Mouse (Mus musculus): ENCODE results near the gene Lrrc38. TPM values are rescaled to one million over a fixed set of nuclear protein-coding genes. Genes with fewer than 3 reads are reported as not detected.

The Lrrc38 gene
- polyA plus RNA-seq, 1 experiment from 2014 or later = 0.16 TPM

GRCm38 (mm10) chr4:143380716-143381004 lies 31.1 kb downstream of the Lrrc38 start:
- Histone ChIP-seq H3K27ac (ENCODE audit: low read length) (no peak overlapping the region), H3K4me1 (replicated peaks; ENCODE audit: control insufficient read depth, insufficient read depth, low read length) (no peaks in the 10 kb centered on the region), H3K27me3 (ENCODE audit: control insufficient read depth, insufficient read depth, low read depth, low read length) (no peaks in the 10 kb centered on the region), H3K9ac (ENCODE audit: low read length) (no peak overlapping the region), H3K9me3 (ENCODE audit: control insufficient read depth, low read length) (no peaks in the 10 kb centered on the region), H3K36me3 (ENCODE audit: control insufficient read depth, insufficient read depth, low read length) (no peaks in the 10 kb centered on the region), H3K4me2 (ENCODE audit: low read depth, low read length) (no peak overlapping the region), H3K4me3 (ENCODE audit: low read length) (no peak overlapping the region)
- WGBS = 2% methylated on average over 5 of the region's 5 CpGs
- no peak for ATAC-seq (ENCODE audit: low read depth)

GRCm38 (mm10) chr4:143382163-143382562 lies 32.6 kb downstream of the Lrrc38 start:
- H3K4me1 ChIP-seq (replicated peaks; ENCODE audit: control insufficient read depth, insufficient read depth, low read length) = no peaks in the 10 kb centered on the region
- WGBS = 64% methylated on average over 3 of the region's 3 CpGs
- no peak overlapping the region for H3K9ac ChIP-seq (ENCODE audit: low read length)
- H3K27ac ChIP-seq (ENCODE audit: low read length) = no peak overlapping the region
- H3K36me3 ChIP-seq (ENCODE audit: control insufficient read depth, insufficient read depth, low read length) = no peaks in the 10 kb centered on the region
- no peak for ATAC-seq (ENCODE audit: low read depth)
- H3K27me3 ChIP-seq (ENCODE audit: control insufficient read depth, insufficient read depth, low read depth, low read length) = no peaks in the 10 kb centered on the region
- no peaks in the 10 kb centered on the region for H3K9me3 ChIP-seq (ENCODE audit: control insufficient read depth, low read length)
- H3K4me3 ChIP-seq (ENCODE audit: low read length) = no peak overlapping the region
- H3K4me2 ChIP-seq (ENCODE audit: low read depth, low read length) = no peak overlapping the region

- no peak for ATAC-seq (ENCODE audit: low read depth)
- H3K4me2 ChIP-seq (ENCODE audit: low read depth, low read length) = no peak overlapping the region
- H3K36me3 ChIP-seq (ENCODE audit: control insufficient read depth, insufficient read depth, low read length) = no peaks in the 10 kb centered on the region
- H3K27ac ChIP-seq (ENCODE audit: low read length) = no peak overlapping the region
- no peak overlapping the region for H3K9ac ChIP-seq (ENCODE audit: low read length)
- no peaks in the 10 kb centered on the region for H3K27me3 ChIP-seq (ENCODE audit: control insufficient read depth, insufficient read depth, low read depth, low read length)
- no peaks in the 10 kb centered on the region for H3K9me3 ChIP-seq (ENCODE audit: control insufficient read depth, low read length)
- WGBS = 34% methylated on average over 4 of the region's 4 CpGs
- H3K4me1 ChIP-seq (replicated peaks; ENCODE audit: control insufficient read depth, insufficient read depth, low read length) = no peaks in the 10 kb centered on the region
- no peak overlapping the region for H3K4me3 ChIP-seq (ENCODE audit: low read length)
These were observed 34.1 kb downstream of the Lrrc38 start for GRCm38 (mm10) chr4:143383646-143384045.

- Histone ChIP-seq H3K4me1 (replicated peaks; ENCODE audit: control insufficient read depth, insufficient read depth, low read length) (no peaks in the 10 kb centered on the region), H3K27me3 (ENCODE audit: control insufficient read depth, insufficient read depth, low read depth, low read length) (no peaks in the 10 kb centered on the region), H3K36me3 (ENCODE audit: control insufficient read depth, insufficient read depth, low read length) (no peaks in the 10 kb centered on the region), H3K27ac (ENCODE audit: low read length) (no peak overlapping the region), H3K4me2 (ENCODE audit: low read depth, low read length) (peak overlapping the region; percentile 58), H3K9ac (ENCODE audit: low read length) (peak overlapping the region; percentile 62), H3K9me3 (ENCODE audit: control insufficient read depth, low read length) (peaks cover 3% of the 10 kb centered on the region; the same call in 1 of the 2 replicates), H3K4me3 (ENCODE audit: low read length) (peak overlapping the region; percentile 39)
- peak; percentile 82 for ATAC-seq (ENCODE audit: low read depth)
- 10% methylated on average over 31 of the region's 43 CpGs for WGBS
These were observed 39.6 kb downstream of the Lrrc38 start for GRCm38 (mm10) chr4:143388955-143389702.

- Histone ChIP-seq H3K9ac (ENCODE audit: low read length) (no peak within 1 kb of the TSS), H3K9me3 (ENCODE audit: control insufficient read depth, low read length) (peaks cover 4% of the 10 kb centered on the region; the same call in 1 of the 2 replicates), H3K4me1 (replicated peaks; ENCODE audit: control insufficient read depth, insufficient read depth, low read length) (no peaks in the 10 kb centered on the region), H3K27me3 (ENCODE audit: control insufficient read depth, insufficient read depth, low read depth, low read length) (no peaks in the 10 kb centered on the region), H3K36me3 (ENCODE audit: control insufficient read depth, insufficient read depth, low read length) (no peaks in the 10 kb centered on the region), H3K4me3 (ENCODE audit: low read length) (no peak within 1 kb of the TSS), H3K4me2 (ENCODE audit: low read depth, low read length) (no peak within 1 kb of the TSS), H3K27ac (ENCODE audit: low read length) (no peak within 1 kb of the TSS)
- no peak for ATAC-seq (ENCODE audit: low read depth)
- WGBS = 76% methylated on average over 26 of the region's 26 CpGs
These were observed 44.6 kb downstream of the Lrrc38 start, which contains the start of gene Pramel1 for GRCm38 (mm10) chr4:143394181-143394580. Pramel1 (plus strand) TSS chr4:143394428.

- no peak for ATAC-seq (ENCODE audit: low read depth)
- peaks cover 4% of the 10 kb centered on the region; the same call in 1 of the 2 replicates for H3K4me1 ChIP-seq (replicated peaks; ENCODE audit: control insufficient read depth, insufficient read depth, low read length)
These were observed 62.1 kb downstream of the Lrrc38 start for GRCm38 (mm10) chr4:143411566-143412218.

GRCm38 (mm10) chr4:143412219-143413092 lies 62.9 kb downstream of the Lrrc38 start, which contains the start of gene Pramef8:
Pramef8 (plus strand) TSS chr4:143412426.
- Histone ChIP-seq H3K36me3 (ENCODE audit: control insufficient read depth, insufficient read depth, low read length) (peaks cover 22% of the 10 kb centered on the region), H3K27me3 (ENCODE audit: control insufficient read depth, insufficient read depth, low read depth, low read length) (no peaks in the 10 kb centered on the region), H3K27ac (ENCODE audit: low read length) (peak within 1 kb of the TSS; percentile 81), H3K9me3 (ENCODE audit: control insufficient read depth, low read length) (no peaks in the 10 kb centered on the region; the same call in 1 of the 2 replicates), H3K4me2 (ENCODE audit: low read depth, low read length) (peak within 1 kb of the TSS; percentile 61), H3K4me1 (replicated peaks; ENCODE audit: control insufficient read depth, insufficient read depth, low read length) (peaks cover 4% of the 10 kb centered on the region; the same call in 1 of the 2 replicates), H3K9ac (ENCODE audit: low read length) (peak within 1 kb of the TSS; percentile 62), H3K4me3 (ENCODE audit: low read length) (peak within 1 kb of the TSS; percentile 64)
- peak; percentile 97 for ATAC-seq (ENCODE audit: low read depth)
- under 1% methylated on average over 50 of the region's 50 CpGs for WGBS

More at GRCm38 (mm10) chr4:143411566-143412218, 62.1 kb downstream of the Lrrc38 start:
- WGBS = 60% methylated on average over 5 of the region's 5 CpGs
- Histone ChIP-seq H3K36me3 (ENCODE audit: control insufficient read depth, insufficient read depth, low read length) (peaks cover 18% of the 10 kb centered on the region), H3K27me3 (ENCODE audit: control insufficient read depth, insufficient read depth, low read depth, low read length) (no peaks in the 10 kb centered on the region), H3K4me2 (ENCODE audit: low read depth, low read length) (peak overlapping the region; percentile 61), H3K27ac (ENCODE audit: low read length) (peak overlapping the region; percentile 7; the same call in 1 of the 2 replicates), H3K9ac (ENCODE audit: low read length) (peak overlapping the region; percentile 50), H3K9me3 (ENCODE audit: control insufficient read depth, low read length) (no peaks in the 10 kb centered on the region; the same call in 1 of the 2 replicates), H3K4me3 (ENCODE audit: low read length) (peak overlapping the region; percentile 64)

- Histone ChIP-seq H3K4me2 (ENCODE audit: low read depth, low read length) (no peak overlapping the region), H3K4me3 (ENCODE audit: low read length) (no peak overlapping the region), H3K27me3 (ENCODE audit: control insufficient read depth, insufficient read depth, low read depth, low read length) (no peaks in the 10 kb centered on the region), H3K36me3 (ENCODE audit: control insufficient read depth, insufficient read depth, low read length) (peaks cover 34% of the 10 kb centered on the region), H3K9me3 (ENCODE audit: control insufficient read depth, low read length) (no peaks in the 10 kb centered on the region; the same call in 1 of the 2 replicates), H3K4me1 (replicated peaks; ENCODE audit: control insufficient read depth, insufficient read depth, low read length) (peaks cover 4% of the 10 kb centered on the region; the same call in 1 of the 2 replicates), H3K27ac (ENCODE audit: low read length) (no peak overlapping the region), H3K9ac (ENCODE audit: low read length) (no peak overlapping the region)
- WGBS = 94% methylated on average over 1 of the region's 1 CpGs
- no peak for ATAC-seq (ENCODE audit: low read depth)
These were observed 64.1 kb downstream of the Lrrc38 start for GRCm38 (mm10) chr4:143413621-143414020.

Measured in lung, embryonic 16.5 days (tissue).